Mouse (Mus musculus) layer of hippocampus, adult 18-20 months (tissue): ENCODE data around the gene Fkrp. TPM values are rescaled to one million over a fixed set of nuclear protein-coding genes. Genes with fewer than 3 reads are reported as not detected.

Experiments used
- DNase-seq, 2 experiments: peaks; one replicate each; pipeline ENCODE4 v3.0.0; 2022; ENCODE audit warnings: low spot score in 2 of 2
- total RNA-seq, 2 experiments: library from RNA; stranded (reverse); gene quantifications; 2 replicates each; pipeline ENCODE4 v1.2.3; 2021

Fkrp gene
- total RNA-seq, 2 experiments from 2014 or later: 46.7 to 46.9 TPM

DNA sequence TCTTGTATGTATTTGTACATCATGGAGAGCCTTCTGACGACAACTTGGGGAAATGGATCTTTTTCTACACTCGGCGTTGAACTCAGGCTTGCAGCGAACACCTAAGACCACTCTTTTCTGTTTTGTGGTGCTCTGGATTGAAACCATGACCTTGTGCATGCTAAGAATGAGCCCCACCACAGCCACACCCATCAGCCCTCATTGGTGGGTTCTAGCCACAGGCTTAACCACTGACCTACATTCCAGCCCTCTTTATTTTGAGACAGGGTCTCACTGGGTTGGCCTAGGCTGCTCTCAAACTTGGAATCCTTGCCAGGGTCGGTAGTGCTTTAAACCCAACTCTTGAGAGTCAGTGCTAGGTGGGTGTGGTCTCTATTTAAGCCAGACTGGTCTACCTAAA is 21.6 kb downstream of the Fkrp start:
- no peak for DNase-seq

DNA sequence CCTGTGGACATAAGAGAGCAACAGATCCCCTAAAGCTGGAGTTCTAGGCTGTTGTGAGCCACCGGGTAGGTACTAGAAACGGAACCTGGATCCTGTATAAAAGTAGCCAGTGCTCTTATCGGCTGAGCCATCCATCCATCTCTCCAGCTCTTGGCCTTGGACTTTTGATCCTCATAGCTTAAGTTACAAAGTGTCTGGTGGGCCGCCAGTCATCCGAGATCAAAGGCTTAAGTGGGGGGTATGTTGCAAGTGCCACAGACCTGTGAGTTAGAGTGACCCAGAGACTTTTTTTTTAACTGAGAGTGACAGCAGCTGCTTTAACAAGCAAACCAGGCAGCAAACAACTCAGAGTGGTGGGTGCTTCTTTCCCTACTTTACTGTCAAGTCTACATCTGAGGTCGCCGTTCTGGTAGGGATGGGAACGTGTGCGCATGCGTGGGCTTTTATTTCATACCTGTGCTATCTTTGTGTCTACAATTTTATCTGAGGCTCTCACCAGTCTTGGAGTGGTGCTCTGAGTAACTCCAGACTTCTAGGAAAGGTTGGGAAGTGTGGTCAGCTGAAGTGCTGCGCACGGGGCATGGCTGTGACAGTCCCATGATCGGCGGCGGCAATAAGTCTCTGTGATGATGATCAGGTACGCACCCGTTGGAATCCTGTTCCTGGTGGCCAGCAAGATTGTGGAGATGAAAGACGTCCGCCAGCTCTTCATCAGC is 23.4 kb downstream of the Fkrp start:
- DNase-seq: no peak

DNA sequence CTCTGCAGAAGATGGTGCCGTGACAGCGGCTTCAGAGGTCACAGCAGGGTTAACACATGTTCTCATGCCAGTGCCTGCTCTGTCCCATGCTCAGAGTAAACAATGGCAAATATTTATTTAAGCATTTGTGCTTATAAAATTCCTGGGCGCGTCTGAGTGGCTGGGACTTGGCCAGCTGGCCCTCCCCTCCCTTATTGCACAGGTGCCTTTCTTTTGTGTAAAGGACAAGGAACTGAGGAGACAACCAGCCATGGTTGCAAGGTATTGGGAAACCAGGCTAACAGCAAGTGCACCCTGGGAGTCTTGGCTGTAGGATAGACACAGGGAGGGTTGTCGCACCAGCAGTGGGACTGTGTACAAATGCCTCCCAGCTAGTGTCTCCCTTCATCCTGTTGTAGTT is 24.2 kb downstream of the Fkrp start:
- no peak for DNase-seq

DNA sequence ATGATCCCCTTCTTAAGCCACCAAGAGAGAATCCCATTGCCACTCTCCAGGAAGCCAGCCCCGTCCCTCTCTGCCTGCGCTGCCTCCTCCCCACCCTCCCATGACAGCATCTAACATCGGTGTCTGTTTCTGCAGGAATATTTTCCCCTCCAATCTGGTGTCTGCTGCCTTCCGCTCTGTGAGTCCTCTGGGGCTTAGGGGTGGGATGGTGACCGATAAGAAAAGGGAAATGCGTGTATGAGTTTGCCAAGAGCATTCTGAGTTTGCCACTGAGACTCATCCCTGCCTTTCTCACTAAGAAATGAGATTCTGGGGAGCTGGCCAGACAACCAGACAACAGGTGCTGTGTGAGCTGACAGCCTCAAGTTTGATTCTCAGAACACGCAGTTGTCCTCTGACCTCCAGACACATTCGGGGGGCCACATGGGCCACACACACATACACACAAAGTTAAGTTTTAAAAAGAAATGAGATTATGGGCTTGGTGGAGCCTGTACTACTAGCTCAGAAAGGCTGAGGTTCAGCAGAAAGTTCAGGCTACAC is 30.9 kb downstream of the Fkrp start:
- no peak for DNase-seq

DNA sequence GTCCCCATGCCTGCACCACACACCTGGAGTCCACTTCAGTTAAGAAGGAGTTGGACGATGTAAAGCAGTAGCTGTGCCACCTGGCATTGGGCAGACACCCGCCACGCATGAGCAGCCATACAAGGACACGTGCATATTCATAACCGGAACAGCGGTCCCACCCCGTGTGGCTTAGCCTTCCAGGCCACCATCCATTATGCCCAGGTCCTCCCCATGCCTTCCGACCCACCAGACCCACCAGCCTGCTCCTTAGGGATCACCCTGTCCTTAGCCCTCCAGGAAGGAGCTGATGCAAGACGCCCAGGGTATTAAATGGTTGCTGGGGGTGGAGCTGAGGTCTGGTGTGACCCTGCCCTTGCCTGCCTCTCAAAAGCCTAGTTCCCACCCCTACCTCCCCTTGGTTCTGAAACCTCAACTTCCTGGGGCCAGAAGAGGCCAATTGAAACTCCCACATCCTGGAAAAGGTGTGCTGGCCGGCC is 32.0 kb downstream of the Fkrp start:
- no peak for DNase-seq

DNA sequence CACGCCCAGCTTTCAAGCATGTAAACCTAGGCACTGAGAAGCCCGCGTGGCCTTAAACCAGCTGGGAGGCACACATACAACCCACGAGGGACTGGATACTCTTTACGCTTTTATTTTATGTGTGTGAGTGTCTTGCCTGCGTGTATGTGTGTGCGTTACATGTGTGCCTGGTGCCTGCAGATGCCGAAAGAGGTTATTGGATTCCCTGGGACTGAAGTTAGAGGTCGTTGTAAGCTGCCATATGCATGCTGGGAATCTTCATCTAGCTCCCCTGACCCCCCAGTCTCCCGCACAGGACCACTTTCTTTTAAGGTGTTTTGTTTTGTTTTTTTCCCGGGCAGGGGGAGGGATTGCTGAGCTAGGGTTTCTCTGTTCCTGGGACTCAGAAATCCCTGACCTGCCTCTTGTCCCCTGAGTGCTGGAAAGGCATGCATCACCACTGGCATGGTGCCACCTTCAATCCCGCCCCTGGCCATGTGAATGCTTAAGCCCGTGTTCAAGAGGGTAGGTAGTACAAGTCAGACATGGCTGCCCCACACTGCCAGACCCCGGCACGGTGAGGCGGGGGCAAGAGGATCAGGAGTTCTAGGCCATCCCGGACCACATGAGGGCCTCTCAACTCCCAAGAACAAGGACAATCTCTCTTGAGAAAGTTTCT is 32.6 kb downstream of the Fkrp start:
- DNase-seq: no peak

DNA sequence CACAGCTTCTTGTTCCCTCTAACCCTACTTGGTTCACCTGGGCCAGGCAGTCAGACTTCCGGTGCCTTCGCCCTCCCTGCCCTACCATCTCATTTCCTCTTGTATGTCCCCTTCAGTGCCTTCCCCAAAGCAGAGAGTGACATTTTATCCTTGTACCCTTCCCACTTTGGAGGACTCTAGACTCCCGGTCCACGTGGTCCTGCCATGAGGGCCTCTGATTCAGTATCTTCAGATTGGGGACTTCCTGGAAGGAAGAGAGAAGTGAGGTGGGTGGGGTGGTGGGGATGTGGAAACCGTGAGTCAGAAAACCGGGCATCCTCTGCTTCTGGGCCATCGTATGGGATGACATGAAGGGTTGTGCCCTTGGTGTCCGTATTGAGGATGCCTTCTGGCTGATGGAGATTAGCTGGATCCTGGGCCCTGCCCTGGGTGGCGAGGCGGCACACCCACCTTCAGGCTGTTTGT is 33.3 kb downstream of the Fkrp start:
- DNase-seq: no peak

DNA sequence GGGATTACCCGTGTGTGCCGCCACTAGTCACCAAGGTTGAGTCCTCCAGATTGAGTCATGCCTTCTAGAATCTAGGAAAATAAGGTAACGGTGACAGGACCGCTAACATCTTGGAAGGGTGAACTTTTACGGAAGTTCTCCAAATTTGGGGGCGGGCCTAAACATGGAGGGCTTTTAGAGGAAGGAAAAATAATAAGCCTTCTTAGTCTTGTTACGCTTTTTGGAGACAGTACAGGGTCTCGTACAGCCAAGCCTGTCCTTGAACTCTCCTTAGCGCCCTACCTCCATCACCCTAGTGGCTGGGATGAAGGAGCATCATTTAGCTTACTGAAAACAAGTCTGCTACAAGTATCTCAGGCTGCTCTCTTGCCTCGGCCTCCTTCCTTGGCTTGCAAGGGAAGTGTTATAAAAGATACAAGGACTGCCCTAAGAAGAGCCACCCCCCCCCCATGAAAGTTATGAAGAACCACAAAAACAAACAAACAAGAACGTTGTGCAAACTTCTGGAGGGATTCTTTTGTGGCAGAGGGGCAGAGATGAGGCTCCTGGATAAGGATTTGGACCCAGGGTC is 33.9 kb downstream of the Fkrp start:
- DNase-seq: no peak

DNA sequence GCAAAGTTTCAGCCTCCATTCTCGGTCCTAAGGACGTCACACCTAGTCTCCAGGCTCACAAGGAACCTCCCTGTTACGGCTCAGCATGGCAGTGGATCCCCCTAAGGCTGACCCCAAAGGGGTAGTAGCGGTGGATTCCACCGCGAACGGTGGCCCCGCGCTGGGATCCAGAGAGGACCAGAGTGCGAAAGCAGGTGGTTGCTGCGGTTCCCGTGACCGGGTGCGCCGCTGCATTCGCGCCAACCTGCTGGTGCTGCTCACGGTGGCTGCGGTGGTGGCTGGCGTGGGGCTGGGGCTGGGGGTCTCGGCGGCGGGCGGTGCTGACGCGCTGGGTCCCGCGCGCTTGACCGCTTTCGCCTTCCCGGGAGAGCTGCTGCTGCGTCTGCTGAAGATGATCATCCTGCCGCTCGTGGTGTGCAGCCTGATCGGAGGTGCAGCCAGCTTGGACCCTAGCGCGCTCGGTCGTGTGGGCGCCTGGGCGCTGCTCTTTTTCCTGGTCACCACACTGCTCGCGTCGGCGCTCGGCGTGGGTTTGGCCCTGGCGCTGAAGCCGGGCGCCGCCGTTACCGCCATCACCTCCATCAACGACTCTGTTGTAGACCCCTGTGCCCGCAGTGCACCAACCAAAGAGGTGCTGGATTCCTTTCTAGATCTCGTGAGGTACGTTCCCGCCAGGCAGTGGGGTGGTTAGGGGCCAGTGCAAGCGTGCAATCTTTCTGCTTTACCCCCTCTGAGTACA is 34.5 kb downstream of the Fkrp start:
- no peak for DNase-seq

DNA sequence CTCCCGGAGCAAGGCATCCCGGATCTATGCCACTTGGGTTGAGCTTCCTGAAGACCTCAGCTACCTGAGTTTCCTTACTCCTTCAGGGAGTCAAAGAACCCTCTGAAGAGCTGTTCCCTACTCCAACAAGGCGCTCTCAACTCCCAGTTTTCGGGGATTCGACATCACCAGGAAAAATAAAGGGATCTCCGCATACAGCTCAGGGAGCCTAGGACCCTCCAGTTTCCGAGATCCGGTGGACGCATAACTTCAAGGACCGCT is 35.0 kb downstream of the Fkrp start:
- DNase-seq: no peak

DNA sequence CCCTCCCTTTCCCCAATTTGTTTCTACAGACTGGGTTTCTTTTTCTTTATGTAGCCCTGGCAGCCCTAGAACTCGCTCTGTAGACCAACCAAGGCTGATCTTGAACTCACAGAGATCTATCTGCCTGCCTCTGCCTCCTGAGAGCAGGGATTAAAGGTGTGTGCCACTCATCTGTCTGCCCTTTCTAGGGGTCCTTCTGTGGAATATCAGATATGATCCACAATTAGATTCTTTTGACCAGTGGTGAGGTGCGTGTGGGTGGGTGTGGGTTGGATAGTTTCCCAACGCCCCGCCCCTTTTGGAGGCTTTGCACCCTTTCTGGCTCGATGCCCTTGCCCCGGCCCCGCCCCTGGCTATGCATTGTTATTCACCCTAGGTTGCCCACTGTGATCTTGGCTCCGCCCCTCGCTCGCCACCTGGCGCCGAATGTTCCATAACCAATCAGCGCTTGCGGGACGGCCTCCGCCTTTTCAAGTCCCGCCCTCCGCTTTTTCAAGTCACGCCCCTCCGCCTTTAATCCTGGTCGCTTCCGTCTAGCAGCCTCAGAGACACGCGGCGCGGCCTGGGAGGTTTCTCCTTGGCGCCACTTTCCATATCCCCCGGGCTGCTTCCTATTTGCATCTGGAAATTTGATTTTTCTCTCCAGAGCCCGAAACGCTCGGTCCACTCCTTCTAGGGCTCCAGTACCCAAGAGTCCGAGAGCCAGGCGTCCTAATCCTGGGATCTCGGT is 35.5 kb downstream of the Fkrp start, which contains the start of gene Slc1a5:
Gene Slc1a5 (plus strand): TSS at position 516 of the 730 bp plus-strand sequence.
- peak; percentile 44 to 71 for DNase-seq

DNA sequence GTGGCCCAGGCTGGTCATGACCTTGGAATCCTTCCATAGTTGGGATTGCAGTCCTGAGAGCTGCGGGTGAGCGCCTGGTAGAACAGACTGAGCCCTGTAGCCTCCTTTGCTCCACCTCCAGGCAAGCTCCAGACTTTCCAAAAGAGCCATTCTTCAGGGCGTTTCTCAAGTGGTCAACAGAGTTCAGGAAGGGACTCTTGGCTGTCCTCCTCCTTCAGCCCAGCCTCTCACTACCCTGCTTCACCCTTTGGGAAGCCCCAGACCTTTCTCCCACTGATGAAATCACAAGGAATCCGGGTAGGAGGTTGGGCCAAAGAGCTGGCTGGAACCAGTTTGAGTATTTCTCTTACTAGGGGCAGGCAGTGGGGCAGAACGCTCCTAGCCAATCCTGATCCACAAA is 36.5 kb downstream of the Fkrp start:
- no peak for DNase-seq

DNA sequence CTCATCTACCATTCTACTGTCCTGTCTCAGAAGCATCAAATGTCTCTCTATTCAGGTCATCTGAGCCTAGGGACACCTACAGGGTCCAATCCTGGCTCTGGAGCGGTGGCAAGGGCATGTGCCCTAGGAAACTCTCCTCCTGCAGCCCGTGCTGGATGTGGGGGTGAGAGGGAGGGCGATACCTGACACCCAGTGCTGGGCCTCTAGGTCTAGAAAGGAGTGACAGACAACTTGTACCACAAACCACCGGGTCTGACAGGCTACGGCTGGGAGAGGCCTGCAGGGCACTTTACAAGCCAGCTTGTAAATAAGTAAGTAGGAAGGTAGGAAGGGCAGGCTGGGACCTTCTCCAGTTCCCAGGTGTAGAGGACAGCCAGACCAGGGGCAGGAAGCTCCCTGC is 40.6 kb downstream of the Fkrp start:
- DNase-seq: no peak

DNA sequence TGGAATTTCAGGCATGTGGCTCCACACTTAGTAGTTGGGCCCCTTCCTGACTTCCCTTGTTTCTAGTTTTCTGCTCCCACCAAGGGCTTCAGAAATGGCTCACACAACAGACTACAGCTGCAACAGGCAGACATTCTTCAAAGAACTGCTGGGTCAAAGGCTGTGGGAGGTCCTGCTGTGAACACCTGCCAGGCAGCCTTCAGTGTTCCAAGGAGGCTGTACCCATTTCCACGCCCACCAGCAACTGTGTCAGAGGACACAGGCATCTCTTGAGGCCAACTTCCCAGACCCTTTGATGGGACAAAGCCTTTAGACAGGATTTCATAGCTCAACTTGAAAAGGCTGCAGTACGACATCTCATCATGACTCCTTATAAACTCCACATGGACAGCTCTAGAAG is 50.1 kb downstream of the Fkrp start:
- no peak for DNase-seq

DNA sequence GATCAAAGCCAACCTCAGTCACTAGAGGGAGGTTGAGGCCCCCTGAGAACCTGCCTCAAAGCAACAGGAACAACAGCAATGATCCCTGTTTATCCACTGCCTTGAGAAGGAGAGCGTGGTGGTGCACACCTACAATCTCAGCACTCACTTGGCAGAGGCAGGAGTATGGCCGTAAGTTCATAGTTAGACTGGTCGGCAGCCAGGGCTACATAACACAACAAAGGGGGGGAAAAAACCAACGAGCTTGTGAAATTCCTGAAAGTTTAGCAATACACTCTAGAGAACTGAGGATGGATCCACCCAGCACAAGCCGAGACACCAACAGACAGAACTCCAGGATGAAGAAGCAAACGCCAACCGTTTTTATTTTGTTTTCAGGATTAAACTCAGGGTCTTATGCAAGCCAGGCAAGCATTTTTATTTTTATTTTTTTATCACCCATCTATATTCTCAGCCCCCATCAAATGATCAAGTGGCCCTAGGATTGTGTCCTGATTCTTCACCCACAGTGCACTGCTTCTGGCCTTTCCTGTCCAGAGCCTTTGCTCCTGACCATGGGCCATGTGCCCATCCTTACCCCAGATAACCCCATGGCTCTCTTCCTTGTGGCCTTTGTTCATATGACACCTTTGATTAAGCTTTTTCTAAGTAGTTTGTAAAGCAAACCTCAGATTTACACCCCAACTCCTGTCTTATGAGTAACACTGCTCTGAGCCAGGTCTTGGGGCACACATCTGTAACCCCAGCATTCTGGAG is 52.9 kb downstream of the Fkrp start:
- DNase-seq: no peak

DNA sequence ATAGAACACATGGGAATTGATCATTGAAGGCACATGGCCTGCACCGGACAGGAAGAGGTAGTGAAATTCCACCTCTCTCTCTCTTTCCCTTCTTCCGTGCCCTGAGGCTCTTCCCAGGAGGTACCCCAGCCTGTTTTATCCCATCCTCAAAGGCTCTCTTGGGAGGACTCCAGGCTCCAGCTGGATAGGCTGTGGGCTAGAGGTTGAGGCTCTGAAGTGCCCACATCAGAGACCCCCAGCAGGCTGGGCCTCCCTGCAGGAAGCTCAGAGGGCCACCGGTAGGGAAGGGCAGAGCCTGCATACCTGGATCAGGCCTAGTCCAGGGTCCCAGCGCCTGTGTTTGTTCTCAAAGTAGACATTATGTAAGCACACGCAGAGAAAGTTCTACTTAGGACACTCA is 54.9 kb downstream of the Fkrp start:
- DNase-seq: no peak

DNA sequence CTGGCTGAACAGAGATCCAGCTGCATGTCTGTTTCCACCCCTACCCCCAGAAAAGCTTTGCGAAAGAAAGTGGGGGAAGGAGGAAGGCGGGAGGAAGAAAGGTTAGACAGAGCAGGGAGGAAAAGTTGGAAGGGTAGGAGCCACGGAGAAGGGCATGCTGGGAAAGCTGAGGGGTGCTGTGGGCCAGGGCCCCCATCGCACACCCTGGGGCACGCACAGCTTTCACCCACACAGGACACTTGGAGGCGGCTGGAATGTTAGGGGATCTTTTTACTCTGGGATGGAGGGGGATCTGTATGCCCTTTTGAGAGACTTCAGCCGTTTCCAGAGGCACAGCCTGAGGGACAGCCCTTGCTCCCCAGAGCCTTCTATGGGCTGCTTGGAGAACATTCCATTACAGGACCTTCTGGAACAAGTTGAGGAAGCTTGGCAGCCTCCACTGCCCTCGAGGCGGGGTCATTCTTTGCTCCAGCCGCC is 55.5 kb downstream of the Fkrp start:
- DNase-seq: no peak

DNA sequence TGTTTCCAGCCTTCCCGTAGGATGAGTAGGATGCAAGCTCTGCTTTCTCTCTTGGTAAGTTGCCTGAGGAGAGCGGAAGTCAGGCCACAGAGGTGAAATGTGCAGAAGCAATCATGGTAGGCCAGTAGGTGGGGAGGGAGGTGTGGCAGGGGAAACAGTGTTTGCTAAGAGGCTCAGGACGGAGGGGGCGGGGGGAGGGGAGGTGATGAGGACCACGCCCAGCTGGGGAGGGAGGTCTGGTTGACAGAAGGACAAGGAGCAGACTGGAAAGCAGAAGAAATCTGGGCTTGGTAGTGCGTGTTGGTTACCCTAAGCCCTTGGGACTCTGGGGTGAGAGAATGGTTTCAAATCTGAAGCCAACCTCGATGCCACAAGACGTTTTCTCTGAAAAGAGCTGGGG is 56.2 kb downstream of the Fkrp start:
- no peak for DNase-seq
